Mouse (Mus musculus) mammary gland, adult 2 months (tissue): ENCODE data around the gene Gm38655. TPM values are rescaled to one million over a fixed set of nuclear protein-coding genes. Genes with fewer than 3 reads are reported as not detected.

Source experiments
- polyA plus RNA-seq: library from polyadenylated mRNA; depleted of rRNA; stranded (reverse); fragments of >200 nt; gene quantifications from 2 replicates; pipeline ENCODE4 v1.2.3, GENCODE M21; 2012; ENCODE audit warnings: low replicate concordance; rRNA removed

Gene Gm38655
- not detected in 2 replicates for polyA plus RNA-seq

GRCm38 (mm10) chr17:25175411-25175810, at the start of gene Gm38655:
TSS of gene Gm38655 (minus strand) at chr17:25175471.

GRCm38 (mm10) chr17:25188150-25189031, 13.1 kb upstream of the Gm38655 start, which contains the start of gene Unkl:
TSS of gene Unkl (plus strand) at chr17:25188397.

GRCm38 (mm10) chr17:25184129-25184691, 8.9 kb upstream of the Gm38655 start, which contains the start of gene BC003965:
TSS of gene BC003965 (plus strand) at chr17:25184554.

GRCm38 (mm10) chr17:25162161-25162560, 13.1 kb downstream of the Gm38655 start, which contains the start of gene Ccdc154:
TSS of gene Ccdc154 (plus strand) at chr17:25162461.

DNA sequence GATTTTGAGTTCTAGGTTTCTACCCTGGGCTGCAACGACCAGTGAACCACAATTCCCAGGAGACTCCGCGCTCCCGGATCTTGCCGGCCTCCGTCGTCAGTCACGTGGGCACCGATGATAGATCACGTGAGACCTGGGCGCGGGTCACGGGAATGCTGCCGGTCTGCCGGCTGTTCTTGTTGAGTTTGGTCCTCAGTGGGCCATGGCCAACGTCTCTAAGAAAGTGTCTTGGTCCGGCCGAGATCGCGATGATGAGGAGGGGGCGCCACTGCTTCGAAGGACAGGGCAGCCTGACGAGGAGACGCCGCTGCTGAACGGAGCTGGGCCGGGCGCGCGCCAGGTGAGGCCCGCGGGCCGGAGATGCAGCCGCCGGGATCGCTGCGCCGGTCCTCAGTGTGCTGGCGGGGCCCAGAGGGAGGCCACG, 42.0 kb downstream of the Gm38655 start, which contains the start of gene Clcn7:
Clcn7 (plus strand) TSS at position 117 of the 424 bp plus-strand sequence.

Other genes with a start within 250 kb of the Gm38655 start
- gene Mapk8ip3, start 238.5 kb downstream of the Gm38655 start, polyA plus RNA-seq, result 128 and 130 TPM in 2 replicates
- 5.4 and 11.3 TPM in 2 replicates for gene Jpt2, start 214.8 kb downstream of the Gm38655 start, polyA plus RNA-seq
- gene Cramp1l, start 159.7 kb downstream of the Gm38655 start, polyA plus RNA-seq, result 17.1 and 23.3 TPM in 2 replicates
- gene Ift140, start 159.4 kb downstream of the Gm38655 start, polyA plus RNA-seq, result 14.5 and 16.9 TPM in 2 replicates
- gene Tmem204, start 91.9 kb downstream of the Gm38655 start, polyA plus RNA-seq, result 39.7 and 51.0 TPM in 2 replicates
- 25.0 and 25.6 TPM in 2 replicates for gene Telo2, start 59.5 kb downstream of the Gm38655 start, polyA plus RNA-seq
- 0.20 TPM in 1 of 2 replicates, not detected in the other for gene Ptx4, start 54.7 kb downstream of the Gm38655 start, polyA plus RNA-seq
- gene Clcn7, start 42.1 kb downstream of the Gm38655 start, polyA plus RNA-seq, result 37.0 and 43.4 TPM in 2 replicates
- gene Ccdc154, start 13.0 kb downstream of the Gm38655 start, polyA plus RNA-seq, result not detected in 2 replicates
- gene BC003965, start 9.1 kb upstream of the Gm38655 start, polyA plus RNA-seq, result 12.1 and 15.0 TPM in 2 replicates
- 16.7 and 34.5 TPM in 2 replicates for gene Unkl, start 12.9 kb upstream of the Gm38655 start, polyA plus RNA-seq
- gene Gnptg, start 64.7 kb upstream of the Gm38655 start, polyA plus RNA-seq, result 33.3 and 36.1 TPM in 2 replicates
- gene Tsr3, start 64.7 kb upstream of the Gm38655 start, polyA plus RNA-seq, result 19.2 and 25.1 TPM in 2 replicates
- gene Baiap3, start 80.9 kb upstream of the Gm38655 start, polyA plus RNA-seq, result 6.9 and 16.3 TPM in 2 replicates
- 95.6 and 146 TPM in 2 replicates for gene Ube2i, start 99.2 kb upstream of the Gm38655 start, polyA plus RNA-seq
- gene Prss34, start 122.9 kb upstream of the Gm38655 start, polyA plus RNA-seq, result 1.1 and 1.4 TPM in 2 replicates
- not detected in 2 replicates for gene Prss28, start 133.2 kb upstream of the Gm38655 start, polyA plus RNA-seq
- not detected in 2 replicates for gene Prss29, start 143.2 kb upstream of the Gm38655 start, polyA plus RNA-seq
- gene Tpsab1, start 170.1 kb upstream of the Gm38655 start, polyA plus RNA-seq, result 1.5 and 2.0 TPM in 2 replicates
- gene Tpsb2, start 190.8 kb upstream of the Gm38655 start, polyA plus RNA-seq, result 130 and 146 TPM in 2 replicates
- gene Tpsg1, start 193.8 kb upstream of the Gm38655 start, polyA plus RNA-seq, result 4.0 and 4.8 TPM in 2 replicates